Mouse (Mus musculus) layer of hippocampus, postnatal 25 days (tissue): ENCODE data around the gene Nqo2. TPM values are rescaled to one million over a fixed set of nuclear protein-coding genes. Genes with fewer than 3 reads are reported as not detected.
A peak's percentile ranks its signal among the peaks of the same experiment; 100 is the strongest.
"Not testable (repeated sequence)": the region's sequence is repeated elsewhere in the genome, so short reads cannot be mapped to it uniquely, and the experiment has no call there.

Source experiments
- DNase-seq, 2 experiments: peaks; one replicate each; pipeline ENCODE4 v3.0.0; 2022; ENCODE audit warnings: mixed read lengths in 2 of 2, low spot score in 1 of 2; ENCODE audit errors: extremely low spot score in 1 of 2
- total RNA-seq, 2 experiments: library from RNA; stranded (reverse); gene quantifications; 2 replicates each; pipeline ENCODE4 v1.2.3; 2021

Gene Nqo2
- 1 to 10 TPM; 5.5 to 5.8 TPM for total RNA-seq

GRCm38 (mm10) chr13:33964206-33965046, at the start of gene Nqo2:
Nqo2 (plus strand) TSS chr13:33964687.
- peak; percentile 33 to 36 for DNase-seq

DNA sequence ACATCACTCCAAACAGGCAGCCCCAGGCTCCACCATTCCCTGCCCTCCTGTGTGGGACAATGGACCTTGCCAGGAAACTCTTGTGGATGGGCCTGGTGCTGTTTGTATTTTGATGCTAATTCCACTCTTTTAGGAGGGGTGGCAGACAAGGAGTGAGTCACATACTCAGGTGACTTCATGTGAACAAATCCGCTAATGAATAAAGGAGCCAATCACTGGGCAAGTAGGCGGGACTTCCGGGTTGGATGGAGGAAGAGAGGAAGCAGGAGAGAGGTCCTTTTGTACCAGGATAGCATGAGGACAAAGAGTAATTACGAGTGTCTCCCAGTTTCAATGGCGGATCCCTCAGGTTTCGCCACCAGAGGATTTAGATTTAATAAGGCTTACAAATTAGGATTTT, 43.4 kb upstream of the Nqo2 start:
- no peak for DNase-seq

- no peak for DNase-seq
Measured at GRCm38 (mm10) chr13:33921699-33922098, 42.8 kb upstream of the Nqo2 start.

- no peak for DNase-seq
Measured at GRCm38 (mm10) chr13:33930281-33930680, 34.2 kb upstream of the Nqo2 start.

- no peak for DNase-seq
Measured at GRCm38 (mm10) chr13:33930912-33931311, 33.6 kb upstream of the Nqo2 start.

GRCm38 (mm10) chr13:33934743-33935142, 29.7 kb upstream of the Nqo2 start:
- DNase-seq, result no peak

DNA sequence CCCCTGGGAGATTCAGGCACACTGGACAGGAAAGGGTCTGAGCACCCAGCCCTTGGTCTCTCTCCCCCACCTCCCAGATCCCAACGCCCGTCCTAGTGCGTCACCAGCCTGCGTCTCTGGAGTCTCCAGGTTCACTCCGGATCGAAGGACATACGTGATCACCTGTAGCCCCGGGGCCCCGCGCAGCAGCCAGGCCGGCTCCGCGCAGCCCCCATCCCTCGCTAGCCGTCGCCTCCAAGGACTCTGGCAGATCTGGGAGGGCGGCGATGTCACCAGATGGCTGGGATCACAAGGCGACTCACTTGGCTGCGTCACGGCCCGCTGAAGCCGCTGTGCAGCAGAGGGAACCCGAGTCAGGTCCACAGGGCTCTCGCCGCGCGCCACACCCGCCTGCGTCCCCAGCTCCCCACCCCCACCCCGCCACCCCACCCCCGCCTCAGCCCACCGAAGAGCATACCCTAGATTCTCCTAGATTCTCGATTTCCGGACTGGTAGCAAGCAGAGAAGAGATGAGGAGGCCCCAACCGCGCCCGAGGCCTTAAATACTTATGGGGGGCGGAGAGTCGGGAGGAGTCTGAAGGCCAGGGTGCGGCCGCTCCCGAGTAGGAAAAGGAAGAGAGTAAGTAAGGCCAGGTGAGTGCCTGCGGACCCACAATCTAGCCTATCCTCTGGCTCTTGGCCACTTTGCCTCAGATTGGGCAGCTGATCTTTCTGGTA, 28.9 kb upstream of the Nqo2 start:
- peak; percentile 42 to 52 for DNase-seq

- no peak for DNase-seq
Measured at GRCm38 (mm10) chr13:33937151-33937550, 27.3 kb upstream of the Nqo2 start.

DNA sequence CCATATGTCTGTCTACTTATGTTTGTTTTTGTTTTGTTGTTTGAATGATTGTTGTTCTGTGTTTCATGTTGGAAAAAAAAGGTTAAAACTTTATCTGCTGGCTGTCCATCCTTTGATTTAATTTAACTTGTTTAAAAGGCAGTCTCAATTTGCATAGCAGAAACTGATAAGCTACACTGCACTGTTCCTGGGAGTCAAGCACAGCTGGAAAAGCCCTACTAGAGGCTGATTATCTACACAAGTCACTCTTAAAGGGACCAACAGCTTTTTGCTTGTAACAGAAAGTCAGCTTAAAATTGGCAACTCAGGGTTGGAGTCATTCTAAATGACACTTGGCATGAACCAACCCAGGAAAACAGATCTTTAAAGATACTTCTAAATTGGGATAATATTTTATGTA, 26.9 kb upstream of the Nqo2 start:
- not testable (repeated sequence) for DNase-seq

DNA sequence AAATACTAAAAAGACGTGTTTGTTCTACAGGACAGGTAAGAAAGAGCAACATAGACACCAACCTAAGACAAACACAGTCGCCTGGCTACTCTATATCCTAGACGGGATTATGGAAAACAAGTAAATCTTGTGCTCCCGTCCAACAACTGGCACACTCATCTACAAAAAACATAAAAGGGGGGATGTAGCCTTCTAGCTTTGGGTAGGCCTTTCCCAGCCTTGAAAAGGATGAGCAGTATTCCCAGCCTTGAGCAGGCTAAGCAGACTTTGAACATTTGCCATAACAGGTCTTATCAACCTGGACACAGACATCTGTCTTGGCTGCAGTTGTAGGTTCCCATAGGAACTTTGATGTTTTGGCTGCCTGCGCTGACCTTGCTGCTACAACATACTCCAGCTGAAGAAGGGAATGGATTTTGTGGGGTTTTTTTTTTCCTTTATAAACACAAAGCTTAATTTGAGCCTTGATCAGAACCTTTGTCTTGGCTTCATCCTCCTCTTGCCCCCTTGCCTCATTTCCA, 23.1 kb upstream of the Nqo2 start:
- DNase-seq, result no peak

DNA sequence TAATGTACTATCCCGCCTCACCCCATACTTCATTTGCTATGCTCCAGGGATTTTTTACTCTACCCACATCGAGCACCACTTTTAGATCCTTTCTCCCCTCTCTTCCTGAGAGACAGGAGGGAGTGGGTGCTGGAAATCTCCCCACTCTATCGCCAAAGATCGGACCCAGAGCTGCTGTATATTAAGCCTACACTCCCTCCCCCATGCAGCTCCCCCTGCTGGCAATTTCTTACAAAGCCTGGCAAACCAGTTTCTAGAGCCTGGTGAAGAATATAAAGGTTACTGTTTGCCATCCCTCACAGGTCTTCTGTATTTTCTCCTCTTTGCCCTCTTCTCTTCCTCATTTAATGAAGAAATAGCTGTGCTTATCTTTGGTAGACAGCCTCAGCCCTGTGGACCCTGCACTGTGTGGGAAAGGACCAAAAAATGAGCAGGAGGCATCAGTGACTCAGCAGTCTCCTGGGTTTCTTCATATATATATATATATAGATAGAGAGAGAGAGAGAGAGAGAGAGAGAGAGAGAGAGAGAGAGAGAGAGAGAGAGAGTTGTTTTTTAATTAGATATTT, 22.2 kb upstream of the Nqo2 start:
- peak in 1 of 2 experiments; percentile 26 for DNase-seq

DNA sequence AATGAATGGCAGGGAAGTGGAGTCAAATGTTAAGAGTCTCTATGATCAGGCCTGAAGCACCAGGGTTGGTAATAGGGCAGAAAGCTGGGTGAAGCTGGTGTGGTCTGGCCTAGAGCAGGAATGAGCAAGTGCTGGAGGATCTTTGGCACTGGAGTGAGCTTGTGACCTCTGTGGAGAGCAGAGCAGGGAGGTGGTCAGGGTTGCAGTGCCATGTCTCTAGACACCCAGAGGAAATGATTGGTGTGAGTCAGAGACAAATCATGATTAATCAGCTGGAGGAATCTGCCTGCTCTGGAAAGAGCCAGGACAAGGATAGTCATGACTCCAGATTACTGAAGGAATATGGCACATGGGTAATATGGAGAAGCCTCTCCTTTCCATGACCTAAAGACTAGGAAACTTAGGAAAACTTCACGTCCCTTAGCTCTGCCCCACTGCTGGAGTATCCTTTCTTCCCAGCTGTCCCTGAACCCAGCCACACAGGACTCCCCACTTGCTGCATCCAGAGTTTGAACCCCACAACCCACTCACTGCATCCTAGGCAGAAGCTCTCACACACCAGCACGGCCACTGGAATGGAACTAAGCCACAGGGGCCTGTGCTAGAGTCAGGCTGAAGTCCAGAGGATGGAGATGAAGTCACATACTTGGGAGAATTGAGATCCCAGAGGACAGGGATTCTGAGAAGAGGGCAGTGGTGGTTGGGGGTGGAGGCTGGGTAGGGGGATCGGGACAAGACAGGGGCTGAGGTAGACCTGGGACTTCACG, 13.0 kb upstream of the Nqo2 start:
- no peak for DNase-seq

DNA sequence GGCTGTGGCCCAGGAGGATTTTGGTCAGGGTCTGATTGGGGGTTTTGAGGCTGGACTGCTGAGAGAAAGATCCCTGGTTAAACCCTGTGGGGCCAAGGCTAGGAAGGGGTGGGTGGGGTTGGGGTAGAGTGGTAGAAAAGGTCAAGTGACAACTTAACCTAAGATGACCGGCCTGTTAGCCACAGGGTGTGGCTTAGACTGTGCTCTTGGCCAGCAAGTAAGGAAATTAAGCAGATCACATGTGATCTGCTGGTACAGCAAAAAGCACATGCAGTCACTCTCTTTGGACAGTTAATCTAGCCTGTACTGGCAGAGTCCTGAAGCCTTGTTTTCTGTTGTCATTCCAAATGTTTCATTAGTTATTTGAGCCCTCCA, 12.4 kb upstream of the Nqo2 start:
- DNase-seq, result no peak

- DNase-seq, result no peak
Measured at GRCm38 (mm10) chr13:33952947-33953346, 11.5 kb upstream of the Nqo2 start.

DNA sequence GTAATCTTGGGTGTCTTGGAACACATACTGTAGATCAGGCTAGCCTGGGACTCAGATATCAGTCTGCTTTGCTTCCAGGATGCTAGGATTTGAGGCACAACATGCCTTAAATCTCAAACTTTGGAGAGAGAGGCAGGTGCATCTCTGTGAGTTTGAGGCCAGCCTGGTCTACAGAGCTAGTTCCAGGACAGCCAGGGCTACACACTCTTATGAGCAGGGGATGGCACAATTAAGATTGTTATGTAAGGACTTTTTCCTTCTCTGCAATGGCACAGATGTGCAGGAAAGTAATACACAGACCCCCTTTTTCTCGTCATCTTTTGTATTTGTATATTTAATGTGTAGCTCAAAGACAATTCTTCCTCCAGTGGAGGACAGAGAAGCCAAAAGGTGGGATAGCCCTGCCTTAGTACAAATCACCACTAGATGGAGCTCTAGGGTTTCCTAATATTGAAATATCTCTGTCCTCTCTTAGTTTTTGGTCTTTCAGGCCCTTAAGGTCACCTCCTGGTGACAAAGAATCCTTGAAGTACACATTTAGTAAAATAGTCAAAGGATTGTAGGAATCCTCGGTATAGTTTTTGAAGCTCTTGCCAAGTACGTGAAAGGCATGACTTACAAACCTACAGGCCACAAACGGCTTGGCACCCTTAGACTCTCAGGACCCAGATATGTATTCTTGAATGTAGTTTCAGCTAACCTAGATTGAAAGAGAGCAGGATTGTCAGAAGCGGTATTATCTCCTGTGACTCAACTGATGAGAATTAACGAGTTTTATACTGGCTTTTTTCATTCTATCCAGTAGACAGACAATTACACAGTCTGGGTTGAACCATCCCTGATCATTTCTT, 7.7 kb upstream of the Nqo2 start:
- DNase-seq, result no peak

- DNase-seq, result no peak
Measured at GRCm38 (mm10) chr13:33959771-33960170, 4.7 kb upstream of the Nqo2 start.

- no peak for DNase-seq
Measured at GRCm38 (mm10) chr13:33965056-33966024, 853 bp downstream of the Nqo2 start.

GRCm38 (mm10) chr13:33966025-33966412, 1.5 kb downstream of the Nqo2 start:
- no peak for DNase-seq
